Mouse (Mus musculus) layer of hippocampus, adult 8-10 months (tissue): ENCODE results near the gene Ugt1a6b. TPM values are rescaled to one million over a fixed set of nuclear protein-coding genes. Genes with fewer than 3 reads are reported as not detected.
"Not testable (repeated sequence)": the region's sequence is repeated elsewhere in the genome, so short reads cannot be mapped to it uniquely, and the experiment has no call there.

Experiments used
- DNase-seq, 2 experiments: peaks; one replicate each; pipeline ENCODE4 v3.0.0; 2022; ENCODE audit warnings: low spot score in 2 of 2
- total RNA-seq, 4 experiments: library from RNA; stranded (reverse); gene quantifications; 2 replicates each; pipeline ENCODE4 v1.2.4; 2022

Ugt1a6b gene
- total RNA-seq, 4 experiments from 2014 or later, result 0.34 TPM; not detected in 2

DNA sequence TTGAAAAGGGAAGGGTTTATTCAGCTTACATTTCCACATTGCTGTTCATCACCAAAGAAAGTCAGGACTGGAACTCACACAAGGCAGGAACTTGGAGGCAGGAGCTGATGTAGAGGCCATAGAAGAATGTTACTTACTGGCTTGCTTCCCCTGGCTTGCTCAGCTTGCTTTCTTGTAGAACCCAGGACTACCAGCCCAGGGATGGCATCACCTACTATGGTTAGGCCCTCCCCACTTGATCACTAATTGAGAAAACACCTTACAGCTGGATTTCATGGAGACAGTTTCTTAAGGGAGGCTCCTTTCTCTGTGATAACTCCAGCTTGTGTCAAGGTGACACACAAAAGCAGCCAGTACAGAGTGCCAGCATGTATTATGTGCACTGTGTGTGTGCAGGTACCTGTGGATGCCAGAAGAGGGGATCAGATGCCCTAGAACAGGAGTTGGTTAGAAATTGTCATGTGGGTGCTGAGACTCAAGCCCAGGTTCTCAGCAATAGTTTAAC is 120.0 kb downstream of the Ugt1a6b start:
- DNase-seq, result not testable (repeated sequence)

DNA sequence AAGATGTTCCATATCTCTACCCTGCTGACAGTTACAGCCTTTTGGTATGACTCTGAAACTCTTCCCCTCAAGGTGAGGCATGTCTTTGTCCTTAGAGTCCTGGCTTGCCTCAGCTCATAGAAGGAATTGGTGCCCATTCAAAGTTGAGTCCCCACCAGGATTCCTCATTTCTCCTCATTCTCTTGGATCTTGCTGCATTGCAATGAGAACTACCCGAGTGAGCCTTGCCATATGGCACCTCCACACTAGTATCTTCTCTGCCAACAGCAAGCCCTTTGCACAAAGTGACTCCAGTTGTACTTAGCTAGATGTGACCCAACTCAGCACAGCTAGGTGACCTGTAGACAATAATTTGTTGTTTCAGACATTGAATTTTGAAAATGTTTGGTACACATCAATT is 120.5 kb downstream of the Ugt1a6b start:
- no peak for DNase-seq

DNA sequence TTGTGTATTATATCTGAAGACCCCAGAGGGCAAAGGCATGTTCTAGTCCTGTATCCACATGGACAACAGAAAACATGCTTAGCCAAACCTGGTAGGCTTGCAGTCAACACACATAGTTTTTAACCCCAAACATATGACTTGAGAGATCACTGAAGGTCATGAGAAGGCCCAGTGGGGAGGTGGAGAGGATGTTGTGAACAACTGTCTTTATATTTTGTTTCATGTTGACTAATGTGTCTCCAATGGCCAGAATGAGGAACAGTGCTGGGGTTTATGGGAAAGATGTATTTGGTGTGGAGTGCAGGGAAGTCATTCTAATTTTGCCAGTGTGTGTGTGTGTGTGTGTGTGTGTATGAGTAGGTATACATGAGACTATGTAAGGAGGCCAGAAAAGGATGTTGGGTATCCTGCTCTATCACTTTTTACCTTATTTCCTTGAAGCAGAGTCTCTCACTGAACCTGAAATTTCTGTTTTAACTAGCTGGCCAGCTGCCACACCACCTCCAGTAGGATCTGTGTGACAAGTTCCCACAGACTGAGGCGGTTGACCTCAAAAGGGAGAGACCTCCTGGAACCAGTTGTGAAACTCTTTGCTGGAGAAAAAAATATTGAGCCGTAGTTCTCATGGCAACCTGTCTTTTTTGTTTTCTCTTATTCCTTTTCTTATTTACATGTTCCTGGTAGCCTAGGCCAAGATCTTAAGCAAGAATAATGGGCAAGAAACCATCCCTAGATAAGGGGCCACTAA is 121.2 kb downstream of the Ugt1a6b start:
- DNase-seq, result no peak

- DNase-seq, result not testable (repeated sequence)
Measured at GRCm38 (mm10) chr1:88225301-88225700, 122.2 kb downstream of the Ugt1a6b start.

DNA sequence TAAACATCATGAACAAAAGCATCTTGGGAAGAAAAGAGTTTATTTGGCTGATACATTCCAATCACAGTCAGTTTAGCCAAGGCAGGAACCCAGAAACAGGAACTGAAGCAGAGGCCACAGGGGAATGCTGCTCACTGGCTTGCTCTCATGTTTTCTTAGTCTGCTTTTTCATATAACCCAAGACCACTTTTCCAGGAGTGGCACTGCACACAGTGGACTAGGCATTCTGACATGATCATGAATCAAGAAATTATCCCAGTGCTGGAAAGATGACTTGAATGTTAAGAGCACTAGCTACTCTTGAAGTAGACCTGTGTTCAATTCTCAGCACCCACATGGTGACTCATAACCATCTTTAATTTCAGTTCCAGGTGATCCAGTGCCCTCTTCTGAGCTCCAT is 122.7 kb downstream of the Ugt1a6b start:
- no peak for DNase-seq

GRCm38 (mm10) chr1:88226670-88227379 is 123.8 kb downstream of the Ugt1a6b start, which contains the start of gene Mroh2a:
Gene Mroh2a, plus strand, starts transcription at chr1:88226986.
- DNase-seq, result no peak

DNA sequence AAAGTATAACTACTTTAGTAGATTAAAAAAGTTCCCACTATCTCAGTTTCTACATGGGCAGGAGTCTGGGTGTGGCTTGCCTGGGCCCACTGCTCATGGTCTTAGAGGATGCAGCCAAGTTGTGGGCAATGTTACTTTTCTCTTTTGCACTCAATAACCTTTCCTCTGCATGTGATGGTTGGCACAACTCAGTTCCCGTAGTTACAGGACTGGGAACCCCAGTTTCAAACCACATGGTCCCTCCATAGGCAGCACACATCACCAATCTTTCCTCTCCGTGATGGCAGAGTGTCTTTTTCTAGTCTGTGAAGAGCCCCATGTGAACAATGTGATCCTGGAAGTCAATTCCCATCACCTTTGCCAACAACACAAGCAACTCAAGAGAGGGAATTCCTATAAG is 124.4 kb downstream of the Ugt1a6b start:
- DNase-seq, result no peak

- no peak for DNase-seq
Measured at GRCm38 (mm10) chr1:88228121-88228520, 125.1 kb downstream of the Ugt1a6b start.

DNA sequence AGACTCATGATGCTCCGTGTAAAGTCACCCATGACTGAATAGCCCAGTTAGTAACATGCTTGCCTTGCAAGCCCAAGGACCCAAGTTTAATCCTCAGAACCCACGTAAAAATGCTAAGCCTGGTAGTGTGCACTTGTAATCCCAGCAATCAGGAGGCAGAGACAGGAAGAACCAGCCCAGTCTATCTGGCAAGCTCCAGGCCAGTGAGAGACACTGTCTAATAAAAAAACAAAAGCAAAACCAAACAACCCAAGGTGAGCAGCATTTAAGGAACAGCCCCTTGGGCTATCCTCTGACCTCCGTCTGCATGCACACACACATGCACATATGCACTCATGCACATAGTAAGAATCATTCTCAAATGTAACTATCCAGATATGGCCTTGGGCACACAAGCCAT is 126.5 kb downstream of the Ugt1a6b start:
- no peak for DNase-seq

DNA sequence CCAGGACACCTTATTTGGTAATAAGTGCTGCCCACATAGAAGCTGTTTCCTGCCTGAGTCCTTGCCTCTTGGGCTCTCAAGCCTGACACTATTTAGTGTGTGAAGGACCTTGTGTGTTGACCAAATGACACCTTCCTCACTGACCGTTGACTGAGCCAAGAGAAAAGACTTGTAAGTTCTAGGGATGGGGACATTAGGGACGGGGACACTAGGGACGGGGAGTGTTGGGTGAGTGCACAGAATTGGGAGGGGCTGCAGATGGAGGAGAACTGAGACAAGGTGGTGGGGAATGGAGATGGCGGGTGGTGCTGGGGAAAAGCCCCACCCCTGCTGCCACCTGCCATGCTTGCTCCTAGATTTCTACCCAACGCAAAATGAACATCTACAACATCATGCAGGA is 126.9 kb downstream of the Ugt1a6b start:
- DNase-seq, result no peak

GRCm38 (mm10) chr1:88230421-88230820 is 127.4 kb downstream of the Ugt1a6b start:
- DNase-seq, result no peak

- DNase-seq, result no peak
Measured at GRCm38 (mm10) chr1:88230981-88231802, 128.1 kb downstream of the Ugt1a6b start.

DNA sequence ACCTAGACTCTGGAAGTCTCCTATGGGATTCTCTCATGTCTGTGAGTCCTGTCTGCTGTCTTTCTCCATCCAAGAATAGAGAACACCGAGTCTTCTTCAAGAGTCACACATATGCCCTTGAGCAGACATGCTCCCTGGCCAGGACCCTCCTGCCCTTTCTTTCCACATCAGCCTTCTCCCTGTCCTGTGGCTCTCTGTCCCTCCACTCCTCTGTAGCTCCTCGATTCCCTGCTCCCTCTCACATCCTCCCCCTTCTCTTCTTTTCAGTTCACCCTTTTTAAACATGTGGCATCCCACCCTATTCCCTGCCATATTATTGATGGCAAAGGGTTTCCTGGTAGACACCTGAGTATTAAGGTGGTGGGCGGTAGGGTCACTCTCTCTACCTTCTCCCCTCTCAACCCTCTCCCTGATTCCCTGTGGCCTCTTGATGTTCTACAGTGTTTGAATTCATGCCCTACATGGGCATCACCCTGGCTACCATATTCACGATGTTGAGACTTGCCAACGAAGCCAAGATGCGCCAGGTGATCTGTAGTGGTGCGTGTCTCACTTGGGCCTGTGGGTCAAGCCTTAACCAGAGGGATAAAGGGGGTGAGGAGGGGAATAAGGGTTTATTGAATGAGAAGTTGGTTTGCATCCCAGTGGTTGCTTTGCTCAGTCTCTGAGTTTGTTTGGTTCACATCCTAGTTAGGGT is 128.9 kb downstream of the Ugt1a6b start:
- no peak for DNase-seq

- no peak for DNase-seq
Measured at GRCm38 (mm10) chr1:88232664-88233380, 129.8 kb downstream of the Ugt1a6b start.

GRCm38 (mm10) chr1:88233421-88234247 is 130.6 kb downstream of the Ugt1a6b start:
- no peak for DNase-seq

- no peak for DNase-seq
Measured at GRCm38 (mm10) chr1:88234248-88234610, 131.2 kb downstream of the Ugt1a6b start.

- DNase-seq, result no peak
Measured at GRCm38 (mm10) chr1:88234646-88235045, 131.6 kb downstream of the Ugt1a6b start.

GRCm38 (mm10) chr1:88235046-88235893 is 132.2 kb downstream of the Ugt1a6b start:
- no peak for DNase-seq
